Mouse (Mus musculus): ENCODE data around the gene Vmn2r13.
"Not testable (repeated sequence)": the region's sequence is repeated elsewhere in the genome, so short reads cannot be mapped to it uniquely, and the experiment has no call there.

Gene Vmn2r13

GRCm38 (mm10) chr5:109192099-109192498 lies at the start of gene Vmn2r13:
Gene Vmn2r13 (minus strand): TSS chr5:109192199.
- DNase-seq (ENCODE audit: low read depth, low spot score), result not testable (repeated sequence)

GRCm38 (mm10) chr5:109224608-109225007 lies 32.6 kb upstream of the Vmn2r13 start, which contains the start of gene Vmn2r14:
Gene Vmn2r14 (minus strand): TSS chr5:109224708.
- DNase-seq (ENCODE audit: low read depth, low spot score), result no peak

GRCm38 (mm10) chr5:109166851-109167250 lies 25.1 kb downstream of the Vmn2r13 start:
- DNase-seq (ENCODE audit: low read depth, low spot score), result not testable (repeated sequence)

DNA sequence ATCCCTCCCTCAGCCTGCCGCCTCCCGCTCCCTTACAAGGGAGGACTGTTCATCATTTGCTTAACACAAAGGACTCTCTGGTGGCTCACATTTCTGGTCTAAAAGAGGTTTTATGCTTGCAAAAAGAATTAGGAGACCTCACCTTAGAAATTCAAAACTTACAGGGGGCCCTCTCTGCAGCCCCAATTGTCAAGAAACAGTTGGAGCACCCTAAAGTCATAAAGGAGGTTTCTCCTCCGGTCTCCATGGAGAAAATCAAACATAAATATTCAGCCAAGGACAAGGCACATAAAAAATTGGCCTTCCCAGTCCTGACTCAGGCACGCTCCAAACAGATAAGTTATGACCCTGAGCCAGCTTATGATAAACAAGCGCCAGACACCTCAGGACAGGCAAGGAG lies 31.9 kb downstream of the Vmn2r13 start:
- no peak for DNase-seq (ENCODE audit: low read depth, low spot score)

DNA sequence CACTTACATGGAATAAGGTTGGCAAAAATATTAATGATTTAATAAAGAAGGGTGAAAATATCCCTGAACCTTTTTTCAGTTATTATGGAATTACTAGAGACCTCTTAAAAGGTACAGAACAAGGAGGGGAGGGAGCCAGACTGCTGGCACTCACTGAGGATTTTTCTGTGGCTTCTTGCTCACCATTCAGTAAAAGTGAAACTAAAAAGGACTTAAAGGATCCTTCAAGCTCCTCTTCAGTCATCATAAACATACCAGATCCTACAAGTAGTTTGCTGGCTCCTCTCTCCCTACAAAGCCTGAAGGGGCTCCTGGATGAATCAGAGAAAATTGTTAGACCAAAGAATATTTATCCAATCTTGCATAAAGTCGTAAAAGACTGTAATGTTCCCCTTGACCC lies 32.4 kb downstream of the Vmn2r13 start:
- not testable (repeated sequence) for DNase-seq (ENCODE audit: low read depth, low spot score)

DNA sequence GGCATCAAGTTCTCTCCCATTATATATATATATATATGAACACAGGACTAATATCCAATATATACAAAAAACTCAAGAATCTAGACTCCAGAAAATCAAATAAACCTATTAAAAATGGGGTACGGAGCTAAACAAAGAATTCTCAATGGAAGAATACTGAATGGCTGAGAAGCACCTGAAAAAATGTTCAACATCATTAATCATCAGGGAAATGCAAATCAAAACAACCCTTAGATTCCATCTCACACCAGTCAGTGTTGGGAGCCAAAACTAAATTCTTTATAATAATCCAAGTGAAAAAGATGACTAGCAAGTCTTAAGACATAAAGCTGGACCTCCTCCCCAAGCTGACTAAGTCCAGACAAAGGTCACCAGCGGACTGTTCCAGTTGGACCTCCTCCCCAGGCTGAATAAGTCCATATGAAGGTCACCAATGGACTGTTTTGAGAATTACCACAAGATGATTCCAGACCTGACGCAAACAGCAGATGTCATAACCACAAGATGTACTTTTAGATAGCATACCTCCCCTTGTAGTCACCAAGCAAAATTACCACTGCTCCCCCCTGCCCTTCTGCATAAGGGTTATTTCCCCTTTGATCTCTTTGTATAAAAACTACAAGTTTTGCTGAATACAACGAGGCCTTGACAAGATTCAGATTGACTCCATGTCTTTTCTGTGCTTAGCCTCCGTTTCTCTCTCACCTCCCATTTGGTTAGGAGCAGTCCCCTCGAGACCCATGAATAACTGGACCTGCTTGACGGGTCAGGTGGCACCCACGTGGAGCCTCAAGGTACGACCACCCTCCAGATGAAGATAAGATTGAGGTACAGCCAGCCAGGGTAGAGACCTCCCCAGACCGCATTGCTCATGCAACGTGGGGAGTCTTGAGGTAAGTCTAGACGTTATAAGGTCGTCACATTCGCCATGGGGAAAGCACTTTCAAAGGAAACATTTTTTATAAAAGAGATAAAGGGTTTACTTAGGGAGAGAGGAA lies 33.2 kb downstream of the Vmn2r13 start:
- DNase-seq (ENCODE audit: low read depth, low spot score), result not testable (repeated sequence)

- peak; percentile 29 for DNase-seq (ENCODE audit: low read depth, low spot score)
Measured at GRCm38 (mm10) chr5:109139546-109139945, 52.5 kb downstream of the Vmn2r13 start.

DNA sequence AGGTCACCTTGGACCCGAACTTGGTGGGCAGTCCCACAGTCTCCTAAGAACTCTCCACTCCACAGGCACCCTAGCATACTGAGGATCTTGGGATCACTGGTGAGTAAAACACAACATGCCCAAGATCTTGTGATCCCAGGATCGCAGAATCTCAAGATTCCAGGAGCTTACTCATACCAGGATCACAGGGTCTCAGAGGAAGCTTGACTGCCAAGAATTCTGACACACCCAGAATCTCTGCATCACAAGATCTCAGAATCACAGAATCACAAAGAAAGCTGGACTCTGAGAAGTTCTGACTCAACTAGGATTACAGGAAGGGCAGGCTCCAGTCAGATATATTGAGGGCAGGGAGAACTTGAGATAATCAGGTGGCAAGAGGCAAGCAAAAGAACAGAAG lies 55.3 kb downstream of the Vmn2r13 start:
- peak; percentile 4 for DNase-seq (ENCODE audit: low read depth, low spot score)
